Mouse (Mus musculus): Measurements from ENCODE around the gene Pappa2. TPM values are rescaled to one million over a fixed set of nuclear protein-coding genes. Genes with fewer than 3 reads are reported as not detected.

The Pappa2 gene
- polyA plus RNA-seq, 1 experiment, result 1.3 TPM

DNA sequence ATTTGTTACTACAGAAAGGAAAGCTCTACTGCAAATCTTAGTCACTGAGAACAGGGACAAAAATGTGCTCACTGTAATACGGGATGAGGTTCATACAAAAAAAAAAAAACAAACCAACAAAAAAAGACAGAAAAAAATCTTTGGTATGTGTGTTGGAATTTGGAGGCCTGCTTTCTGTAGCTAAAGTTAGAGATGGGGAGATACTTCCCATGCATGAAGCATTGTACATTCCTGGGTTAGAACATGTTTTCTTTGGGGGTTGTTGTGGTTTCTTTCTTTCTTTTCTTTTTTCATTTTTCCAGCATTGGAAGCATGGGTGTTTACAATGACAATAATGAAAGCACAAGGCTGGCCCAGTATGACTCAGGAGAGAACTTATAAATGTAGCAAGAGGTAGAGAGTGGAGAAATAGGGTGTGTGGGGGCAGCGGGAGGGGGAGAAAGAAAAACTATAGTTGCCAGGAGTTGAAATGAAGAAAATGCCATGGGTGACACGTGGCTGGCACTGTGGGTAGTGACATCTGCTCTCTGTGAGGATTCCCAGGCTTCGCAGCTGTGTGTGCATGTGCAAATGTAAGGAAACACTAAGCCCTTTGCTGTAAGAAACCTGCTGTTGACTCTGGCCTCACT is 247.3 kb downstream of the Pappa2 start:
- Histone ChIP-seq H3K27me3 (ENCODE audit: control insufficient read depth, insufficient read depth, low read length, poor library complexity, severe bottlenecking) (no peaks in the 10 kb centered on the region), H3K36me3 (ENCODE audit: control insufficient read depth, insufficient read depth, low read length, poor library complexity, severe bottlenecking) (no peaks in the 10 kb centered on the region), H3K9me3 (replicated peaks; ENCODE audit: control insufficient read depth, insufficient read depth, low read length, poor library complexity, severe bottlenecking) (no peaks in the 10 kb centered on the region), H3K4me3 (ENCODE audit: low read depth, low read length) (no peak overlapping the region), H3K4me1 (ENCODE audit: control insufficient read depth, insufficient read depth, low read length) (no peaks in the 10 kb centered on the region), H3K27ac (ENCODE audit: insufficient read depth, low read length) (no peak overlapping the region), H3K9ac (ENCODE audit: low read depth, poor library complexity, severe bottlenecking) (no peak overlapping the region)
- TF ChIP-seq POLR2A (IDR thresholded peaks at IDR 0.05; ENCODE audit: insufficient read depth, low read length) (no peak), CTCF (IDR thresholded peaks at IDR 0.05; ENCODE audit: low read depth, low read length) (no peak), EP300 (IDR thresholded peaks at IDR 0.05; ENCODE audit: insufficient read depth, low read depth, low read length) (no peak)

DNA sequence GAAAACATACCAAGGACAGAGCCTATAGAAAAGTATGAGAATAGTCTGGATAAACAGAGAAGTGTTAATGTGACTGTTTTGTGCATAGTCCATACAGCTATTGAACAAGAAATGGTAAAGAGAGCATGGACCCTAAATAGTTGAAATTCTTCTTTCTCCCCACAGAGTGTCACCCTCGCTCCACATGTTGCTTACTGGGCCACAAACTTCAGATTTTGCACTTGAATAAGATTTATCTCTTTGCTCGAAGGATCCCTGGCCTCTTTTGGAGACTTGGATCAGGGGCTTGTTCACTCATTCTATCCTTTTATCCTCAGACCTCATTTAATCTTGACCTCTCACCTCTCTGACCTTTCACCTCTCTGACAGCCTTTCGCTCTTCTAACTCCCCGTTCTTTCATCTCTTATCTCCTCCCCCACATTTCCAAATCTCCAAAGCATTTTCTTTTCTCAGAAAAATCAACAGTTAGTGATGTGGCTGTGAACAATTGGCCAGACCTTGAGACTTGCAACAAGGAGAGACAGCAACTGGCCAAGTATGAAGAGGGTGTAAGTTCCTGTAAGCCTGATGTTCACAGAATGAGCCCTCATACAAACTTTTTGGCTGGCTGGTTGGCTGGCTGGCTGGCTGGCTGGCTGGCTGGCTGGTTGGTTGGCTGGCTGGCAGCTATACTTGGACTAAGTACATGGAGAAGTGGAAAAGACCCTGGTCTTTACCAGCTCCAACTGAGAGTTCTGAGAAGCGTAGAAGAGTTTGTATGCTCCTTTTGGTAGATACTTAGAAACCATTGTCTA is 266.8 kb downstream of the Pappa2 start:
- Histone ChIP-seq H3K9ac (ENCODE audit: low read depth, poor library complexity, severe bottlenecking) (no peak overlapping the region), H3K27ac (ENCODE audit: insufficient read depth, low read length) (no peak overlapping the region), H3K9me3 (replicated peaks; ENCODE audit: control insufficient read depth, insufficient read depth, low read length, poor library complexity, severe bottlenecking) (no peaks in the 10 kb centered on the region), H3K27me3 (ENCODE audit: control insufficient read depth, insufficient read depth, low read length, poor library complexity, severe bottlenecking) (no peaks in the 10 kb centered on the region), H3K4me1 (ENCODE audit: control insufficient read depth, insufficient read depth, low read length) (no peaks in the 10 kb centered on the region), H3K4me3 (ENCODE audit: low read depth, low read length) (no peak overlapping the region), H3K36me3 (ENCODE audit: control insufficient read depth, insufficient read depth, low read length, poor library complexity, severe bottlenecking) (no peaks in the 10 kb centered on the region)
- no peak for TF ChIP-seq POLR2A (IDR thresholded peaks at IDR 0.05; ENCODE audit: insufficient read depth, low read length)
- TF ChIP-seq EP300 (IDR thresholded peaks at IDR 0.05; ENCODE audit: insufficient read depth, low read depth, low read length), result no peak
- TF ChIP-seq CTCF (IDR thresholded peaks at IDR 0.05; ENCODE audit: low read depth, low read length), result no peak

DNA sequence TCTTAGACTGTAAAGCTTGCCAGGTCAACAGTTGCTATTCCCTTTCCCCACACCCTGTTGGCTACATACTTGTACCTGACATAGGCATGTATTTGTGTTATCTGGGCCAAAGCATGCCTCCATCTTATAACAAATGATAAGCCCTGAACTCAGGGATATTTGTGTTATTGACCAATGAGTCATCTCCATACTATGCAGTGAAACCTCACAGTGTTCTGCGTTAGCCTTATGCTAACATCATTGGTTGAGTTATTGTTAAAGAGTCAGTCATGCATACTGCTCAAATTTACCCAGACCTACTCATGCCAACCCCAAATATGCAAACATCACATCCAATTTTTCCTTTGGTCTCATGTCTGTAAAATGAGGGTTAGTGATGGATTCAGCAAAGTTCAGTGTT is 279.0 kb downstream of the Pappa2 start:
- Histone ChIP-seq H3K9ac (ENCODE audit: low read depth, poor library complexity, severe bottlenecking) (no peak overlapping the region), H3K4me3 (ENCODE audit: low read depth, low read length) (no peak overlapping the region), H3K27ac (ENCODE audit: insufficient read depth, low read length) (no peak overlapping the region), H3K36me3 (ENCODE audit: control insufficient read depth, insufficient read depth, low read length, poor library complexity, severe bottlenecking) (no peaks in the 10 kb centered on the region), H3K9me3 (replicated peaks; ENCODE audit: control insufficient read depth, insufficient read depth, low read length, poor library complexity, severe bottlenecking) (no peaks in the 10 kb centered on the region), H3K27me3 (ENCODE audit: control insufficient read depth, insufficient read depth, low read length, poor library complexity, severe bottlenecking) (no peaks in the 10 kb centered on the region), H3K4me1 (ENCODE audit: control insufficient read depth, insufficient read depth, low read length) (no peaks in the 10 kb centered on the region)
- no peak for TF ChIP-seq EP300 (IDR thresholded peaks at IDR 0.05; ENCODE audit: insufficient read depth, low read depth, low read length)
- no peak for TF ChIP-seq POLR2A (IDR thresholded peaks at IDR 0.05; ENCODE audit: insufficient read depth, low read length)
- TF ChIP-seq CTCF (IDR thresholded peaks at IDR 0.05; ENCODE audit: low read depth, low read length), result no peak

DNA sequence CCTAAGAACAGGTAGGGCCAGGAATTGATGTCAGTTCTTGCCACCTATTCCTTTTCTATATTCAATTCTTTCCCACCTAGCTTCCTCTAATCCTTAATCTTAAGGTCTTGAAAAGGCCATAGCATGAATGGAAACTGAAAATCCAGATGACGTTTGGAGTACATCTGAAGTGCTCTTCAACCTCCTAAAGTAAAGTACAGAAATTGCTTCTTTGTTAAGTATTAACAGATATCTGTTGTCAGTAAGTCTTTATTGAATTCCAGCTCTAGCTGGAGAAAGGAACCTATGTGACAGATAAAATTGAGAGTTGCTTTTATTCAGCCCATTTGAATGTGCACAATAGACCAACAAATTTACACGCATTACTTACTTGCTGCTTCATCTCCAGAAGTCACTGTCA is 280.1 kb downstream of the Pappa2 start:
- Histone ChIP-seq H3K27me3 (ENCODE audit: control insufficient read depth, insufficient read depth, low read length, poor library complexity, severe bottlenecking) (no peaks in the 10 kb centered on the region), H3K36me3 (ENCODE audit: control insufficient read depth, insufficient read depth, low read length, poor library complexity, severe bottlenecking) (no peaks in the 10 kb centered on the region), H3K9me3 (replicated peaks; ENCODE audit: control insufficient read depth, insufficient read depth, low read length, poor library complexity, severe bottlenecking) (no peaks in the 10 kb centered on the region), H3K4me1 (ENCODE audit: control insufficient read depth, insufficient read depth, low read length) (no peaks in the 10 kb centered on the region), H3K9ac (ENCODE audit: low read depth, poor library complexity, severe bottlenecking) (no peak overlapping the region), H3K4me3 (ENCODE audit: low read depth, low read length) (no peak overlapping the region), H3K27ac (ENCODE audit: insufficient read depth, low read length) (no peak overlapping the region)
- TF ChIP-seq CTCF (IDR thresholded peaks at IDR 0.05; ENCODE audit: low read depth, low read length) (no peak), POLR2A (IDR thresholded peaks at IDR 0.05; ENCODE audit: insufficient read depth, low read length) (no peak), EP300 (IDR thresholded peaks at IDR 0.05; ENCODE audit: insufficient read depth, low read depth, low read length) (no peak)

DNA sequence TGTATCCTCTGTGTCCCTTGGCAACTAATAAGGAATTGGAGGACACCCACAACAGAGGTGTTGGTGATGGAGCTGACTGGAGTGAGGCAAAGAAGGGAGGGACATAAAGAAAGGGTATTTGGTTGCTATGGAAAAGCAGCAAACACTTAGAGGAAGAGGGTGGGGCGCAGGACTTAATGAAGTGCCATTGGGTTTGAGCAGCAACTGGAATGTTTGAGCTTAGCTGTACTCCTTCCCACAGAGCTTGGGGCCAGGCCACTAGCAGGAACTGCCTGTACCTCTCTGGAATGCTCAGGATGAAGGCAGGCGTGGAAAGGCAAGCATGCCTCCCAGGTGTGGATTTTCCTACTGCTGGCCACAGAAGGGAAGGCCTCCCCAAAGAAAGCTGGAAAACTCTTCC is 281.0 kb downstream of the Pappa2 start:
- TF ChIP-seq CTCF (IDR thresholded peaks at IDR 0.05; ENCODE audit: low read depth, low read length), result no peak
- TF ChIP-seq POLR2A (IDR thresholded peaks at IDR 0.05; ENCODE audit: insufficient read depth, low read length), result no peak
- TF ChIP-seq EP300 (IDR thresholded peaks at IDR 0.05; ENCODE audit: insufficient read depth, low read depth, low read length), result no peak
- Histone ChIP-seq H3K9ac (ENCODE audit: low read depth, poor library complexity, severe bottlenecking) (no peak overlapping the region), H3K36me3 (ENCODE audit: control insufficient read depth, insufficient read depth, low read length, poor library complexity, severe bottlenecking) (no peaks in the 10 kb centered on the region)

More for the DNA sequence above, 281.0 kb downstream of the Pappa2 start:
- H3K9me3 ChIP-seq (replicated peaks; ENCODE audit: control insufficient read depth, insufficient read depth, low read length, poor library complexity, severe bottlenecking), result no peaks in the 10 kb centered on the region
- no peaks in the 10 kb centered on the region for H3K27me3 ChIP-seq (ENCODE audit: control insufficient read depth, insufficient read depth, low read length, poor library complexity, severe bottlenecking)
- H3K4me3 ChIP-seq (ENCODE audit: low read depth, low read length), result no peak overlapping the region
- H3K4me1 ChIP-seq (ENCODE audit: control insufficient read depth, insufficient read depth, low read length), result no peaks in the 10 kb centered on the region
- no peak overlapping the region for H3K27ac ChIP-seq (ENCODE audit: insufficient read depth, low read length)
